Mouse (Mus musculus): ENCODE results near the gene Hip1r.

DNA sequence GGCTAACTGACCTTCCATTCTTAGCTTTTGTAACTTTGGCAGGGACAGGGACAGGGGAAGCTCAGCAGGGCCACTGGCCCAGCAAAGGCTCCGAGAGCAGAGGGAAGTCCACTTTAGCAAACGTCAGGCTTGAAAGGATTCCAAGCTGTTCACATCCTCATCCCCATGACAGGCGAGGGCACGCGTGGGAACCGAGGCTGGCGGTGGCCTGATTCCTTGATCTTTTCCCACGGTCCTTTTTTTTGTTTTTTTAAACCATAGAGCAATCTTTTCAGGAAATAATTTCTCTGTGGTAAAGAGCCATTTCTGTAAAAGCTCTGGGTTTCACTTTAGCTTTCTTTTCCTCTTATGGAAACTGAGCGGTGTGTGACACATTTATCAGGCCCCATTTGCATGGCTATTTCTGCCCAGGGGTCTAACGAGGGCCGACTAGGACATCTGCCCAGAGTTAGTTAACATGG lies 41.4 kb downstream of the Hip1r start:
- no peak for TF ChIP-seq CTCF (IDR thresholded peaks at IDR 0.05; ENCODE audit: low read depth)
- no peak for TF ChIP-seq EP300 (IDR thresholded peaks at IDR 0.05; ENCODE audit: low read depth)

All from liver, postnatal 0 days (tissue).